Mouse (Mus musculus) myocyte (in vitro differentiated cells): ENCODE results near the gene Cd59a.
"Not testable (repeated sequence)": the region's sequence is repeated elsewhere in the genome, so short reads cannot be mapped to it uniquely, and the experiment has no call there.

Experiments used
- CEBPB ChIP-seq: IDR thresholded peaks from 2 replicates; pipeline ENCODE4 v1.6.1; 2011; ENCODE audit warnings: mild to moderate bottlenecking, moderate library complexity; ENCODE audit not compliant: poor library complexity, insufficient read depth, severe bottlenecking
- POLR2A ChIP-seq: IDR thresholded peaks from one replicate; pipeline ENCODE4 v1.6.1; 2011; ENCODE audit warnings: low read depth, mild to moderate bottlenecking, control low read depth, moderate library complexity; ENCODE audit not compliant: insufficient read length
- POLR2AphosphoS2 ChIP-seq: IDR thresholded peaks from one replicate; pipeline ENCODE4 v1.6.1; 2011; ENCODE audit warnings: low read depth, control low read depth; ENCODE audit not compliant: insufficient read length

GRCm38 (mm10) chr2:104081436-104082050, 14.1 kb upstream of the Cd59a start:
- not testable (repeated sequence) for TF ChIP-seq POLR2AphosphoS2, POLR2A, CEBPB
